Mouse (Mus musculus): ENCODE data around the gene Arsk. TPM values are rescaled to one million over a fixed set of nuclear protein-coding genes. Genes with fewer than 3 reads are reported as not detected.

Gene Arsk
- polyA plus RNA-seq, 1 experiment from 2014 or later, result 5.3 TPM

- peak; percentile 91 for ATAC-seq (ENCODE audit: insufficient read depth, low FRiP score, low TSS enrichment)
- H3K27me3 ChIP-seq (ENCODE audit: control insufficient read depth, insufficient read depth, low read length), result peaks cover 27% of the 10 kb centered on the region
Measured at GRCm38 (mm10) chr13:76056261-76056724, 42.2 kb downstream of the Arsk start.

GRCm38 (mm10) chr13:76055391-76056232 is 42.8 kb downstream of the Arsk start:
- no peak overlapping the region for H3K27ac ChIP-seq (ENCODE audit: low read depth, low read length)

More at GRCm38 (mm10) chr13:76056261-76056724, 42.2 kb downstream of the Arsk start:
- Histone ChIP-seq H3K4me3 (ENCODE audit: low read depth, low read length) (peak overlapping the region; percentile 45), H3K9me3 (ENCODE audit: control insufficient read depth, low read length) (no peaks in the 10 kb centered on the region), H3K36me3 (ENCODE audit: control insufficient read depth, insufficient read depth, low read length) (no peaks in the 10 kb centered on the region), H3K4me2 (ENCODE audit: low read depth) (peak overlapping the region; percentile 98), H3K9ac (ENCODE audit: low read length) (peak overlapping the region; percentile 44), H3K4me1 (ENCODE audit: control insufficient read depth, insufficient read depth, low read length) (peaks cover 4% of the 10 kb centered on the region; the same call in 1 of the 2 replicates), H3K27ac (ENCODE audit: low read depth, low read length) (no peak overlapping the region)
- WGBS, result under 1% methylated on average over 32 of the region's 34 CpGs
- peak; percentile 83 for DNase-seq (ENCODE audit: low spot score)

GRCm38 (mm10) chr13:76044971-76045370 is 53.5 kb downstream of the Arsk start:
- DNase-seq (ENCODE audit: low spot score), result no peak
- H3K9me3 ChIP-seq (ENCODE audit: control insufficient read depth, low read length), result no peaks in the 10 kb centered on the region
- no peak overlapping the region for H3K4me3 ChIP-seq (ENCODE audit: low read depth, low read length)
- no peaks in the 10 kb centered on the region for H3K36me3 ChIP-seq (ENCODE audit: control insufficient read depth, insufficient read depth, low read length)
- no peaks in the 10 kb centered on the region for H3K4me1 ChIP-seq (ENCODE audit: control insufficient read depth, insufficient read depth, low read length)
- H3K27me3 ChIP-seq (ENCODE audit: control insufficient read depth, insufficient read depth, low read length), result no peaks in the 10 kb centered on the region
- no peak overlapping the region for H3K27ac ChIP-seq (ENCODE audit: low read depth, low read length)
- no peak overlapping the region for H3K9ac ChIP-seq (ENCODE audit: low read length)
- no peak for ATAC-seq (ENCODE audit: insufficient read depth, low FRiP score, low TSS enrichment)
- no peak overlapping the region for H3K4me2 ChIP-seq (ENCODE audit: low read depth)

More at GRCm38 (mm10) chr13:76055391-76056232, 42.8 kb downstream of the Arsk start:
- no peaks in the 10 kb centered on the region for H3K9me3 ChIP-seq (ENCODE audit: control insufficient read depth, low read length)
- ATAC-seq (ENCODE audit: insufficient read depth, low FRiP score, low TSS enrichment) (peak; percentile 61), DNase-seq (ENCODE audit: low spot score) (peak; percentile 54)
- H3K36me3 ChIP-seq (ENCODE audit: control insufficient read depth, insufficient read depth, low read length), result no peaks in the 10 kb centered on the region
- H3K9ac ChIP-seq (ENCODE audit: low read length), result peak overlapping the region; percentile 44
- H3K27me3 ChIP-seq (ENCODE audit: control insufficient read depth, insufficient read depth, low read length), result peaks cover 27% of the 10 kb centered on the region
- peaks cover 4% of the 10 kb centered on the region; the same call in 1 of the 2 replicates for H3K4me1 ChIP-seq (ENCODE audit: control insufficient read depth, insufficient read depth, low read length)
- under 1% methylated on average over 54 of the region's 59 CpGs for WGBS
- peak overlapping the region; percentile 45 for H3K4me3 ChIP-seq (ENCODE audit: low read depth, low read length)
- peak overlapping the region; percentile 98 for H3K4me2 ChIP-seq (ENCODE audit: low read depth)

- H3K9me3 ChIP-seq (ENCODE audit: control insufficient read depth, low read length), result no peaks in the 10 kb centered on the region
- no peaks in the 10 kb centered on the region for H3K36me3 ChIP-seq (ENCODE audit: control insufficient read depth, insufficient read depth, low read length)
- no peak overlapping the region for H3K9ac ChIP-seq (ENCODE audit: low read length)
- no peak overlapping the region for H3K4me2 ChIP-seq (ENCODE audit: low read depth)
- DNase-seq (ENCODE audit: low spot score), result no peak
- H3K27me3 ChIP-seq (ENCODE audit: control insufficient read depth, insufficient read depth, low read length), result no peaks in the 10 kb centered on the region
- H3K4me1 ChIP-seq (ENCODE audit: control insufficient read depth, insufficient read depth, low read length), result no peaks in the 10 kb centered on the region
- 65% methylated on average over 1 of the region's 1 CpGs for WGBS
- H3K4me3 ChIP-seq (ENCODE audit: low read depth, low read length), result no peak overlapping the region
- H3K27ac ChIP-seq (ENCODE audit: low read depth, low read length), result no peak overlapping the region
- no peak for ATAC-seq (ENCODE audit: insufficient read depth, low FRiP score, low TSS enrichment)
Measured at GRCm38 (mm10) chr13:76042455-76042854, 56.0 kb downstream of the Arsk start.

GRCm38 (mm10) chr13:76024588-76024987 is 73.9 kb downstream of the Arsk start:
- 86% methylated on average over 3 of the region's 3 CpGs for WGBS
- no peaks in the 10 kb centered on the region for H3K9me3 ChIP-seq (ENCODE audit: control insufficient read depth, low read length)
- no peak for DNase-seq (ENCODE audit: low spot score)
- ATAC-seq (ENCODE audit: insufficient read depth, low FRiP score, low TSS enrichment), result no peak
- H3K4me3 ChIP-seq (ENCODE audit: low read depth, low read length), result no peak overlapping the region
- H3K27ac ChIP-seq (ENCODE audit: low read depth, low read length), result no peak overlapping the region
- H3K9ac ChIP-seq (ENCODE audit: low read length), result no peak overlapping the region
- H3K4me1 ChIP-seq (ENCODE audit: control insufficient read depth, insufficient read depth, low read length), result no peaks in the 10 kb centered on the region
- no peaks in the 10 kb centered on the region for H3K27me3 ChIP-seq (ENCODE audit: control insufficient read depth, insufficient read depth, low read length)
- no peak overlapping the region for H3K4me2 ChIP-seq (ENCODE audit: low read depth)
- no peaks in the 10 kb centered on the region for H3K36me3 ChIP-seq (ENCODE audit: control insufficient read depth, insufficient read depth, low read length)

GRCm38 (mm10) chr13:76021782-76022181 is 76.7 kb downstream of the Arsk start:
- 91% methylated on average over 2 of the region's 2 CpGs for WGBS

GRCm38 (mm10) chr13:76018844-76019400 is 79.5 kb downstream of the Arsk start:
- 48% methylated on average over 5 of the region's 5 CpGs for WGBS
- peak; percentile 56 for ATAC-seq (ENCODE audit: insufficient read depth, low FRiP score, low TSS enrichment)

More at GRCm38 (mm10) chr13:76021782-76022181, 76.7 kb downstream of the Arsk start:
- peaks cover 3% of the 10 kb centered on the region; the same call in 1 of the 2 replicates for H3K4me1 ChIP-seq (ENCODE audit: control insufficient read depth, insufficient read depth, low read length)
- H3K27ac ChIP-seq (ENCODE audit: low read depth, low read length), result no peak overlapping the region
- no peak overlapping the region for H3K4me2 ChIP-seq (ENCODE audit: low read depth)
- H3K4me3 ChIP-seq (ENCODE audit: low read depth, low read length), result no peak overlapping the region
- H3K27me3 ChIP-seq (ENCODE audit: control insufficient read depth, insufficient read depth, low read length), result no peaks in the 10 kb centered on the region
- no peaks in the 10 kb centered on the region for H3K9me3 ChIP-seq (ENCODE audit: control insufficient read depth, low read length)
- no peak overlapping the region for H3K9ac ChIP-seq (ENCODE audit: low read length)
- DNase-seq (ENCODE audit: low spot score), result no peak
- no peak for ATAC-seq (ENCODE audit: insufficient read depth, low FRiP score, low TSS enrichment)
- H3K36me3 ChIP-seq (ENCODE audit: control insufficient read depth, insufficient read depth, low read length), result no peaks in the 10 kb centered on the region

GRCm38 (mm10) chr13:76017974-76018843 is 80.3 kb downstream of the Arsk start, which contains the start of gene Rfesd:
TSS of gene Rfesd (minus strand) at chr13:76018719.
- peak within 1 kb of the TSS; percentile 78 for H3K4me3 ChIP-seq (ENCODE audit: low read depth, low read length)
- peak; percentile 99 for DNase-seq (ENCODE audit: low spot score)
- peak; percentile 99 for ATAC-seq (ENCODE audit: insufficient read depth, low FRiP score, low TSS enrichment)
- peaks cover 3% of the 10 kb centered on the region; the same call in 1 of the 2 replicates for H3K4me1 ChIP-seq (ENCODE audit: control insufficient read depth, insufficient read depth, low read length)
- WGBS, result 2% methylated on average over 50 of the region's 50 CpGs
- H3K36me3 ChIP-seq (ENCODE audit: control insufficient read depth, insufficient read depth, low read length), result no peaks in the 10 kb centered on the region
- no peaks in the 10 kb centered on the region for H3K9me3 ChIP-seq (ENCODE audit: control insufficient read depth, low read length)
- peak within 1 kb of the TSS; percentile 89 for H3K27ac ChIP-seq (ENCODE audit: low read depth, low read length)
- H3K27me3 ChIP-seq (ENCODE audit: control insufficient read depth, insufficient read depth, low read length), result no peaks in the 10 kb centered on the region
- peak within 1 kb of the TSS; percentile 93 for H3K9ac ChIP-seq (ENCODE audit: low read length)
- H3K4me2 ChIP-seq (ENCODE audit: low read depth), result peak within 1 kb of the TSS; percentile 59

More at GRCm38 (mm10) chr13:76018844-76019400, 79.5 kb downstream of the Arsk start:
- no peaks in the 10 kb centered on the region for H3K36me3 ChIP-seq (ENCODE audit: control insufficient read depth, insufficient read depth, low read length)
- peaks cover 3% of the 10 kb centered on the region; the same call in 1 of the 2 replicates for H3K4me1 ChIP-seq (ENCODE audit: control insufficient read depth, insufficient read depth, low read length)
- H3K9ac ChIP-seq (ENCODE audit: low read length), result no peak overlapping the region
- no peaks in the 10 kb centered on the region for H3K27me3 ChIP-seq (ENCODE audit: control insufficient read depth, insufficient read depth, low read length)
- no peak for DNase-seq (ENCODE audit: low spot score)
- no peaks in the 10 kb centered on the region for H3K9me3 ChIP-seq (ENCODE audit: control insufficient read depth, low read length)
- peak overlapping the region; percentile 78 for H3K4me3 ChIP-seq (ENCODE audit: low read depth, low read length)
- no peak overlapping the region for H3K27ac ChIP-seq (ENCODE audit: low read depth, low read length)
- H3K4me2 ChIP-seq (ENCODE audit: low read depth), result peak overlapping the region; percentile 59

Data from neural tube, embryonic 11.5 days (tissue).